Mouse (Mus musculus) lung, postnatal 36 days (tissue): Measurements from ENCODE around the gene Slc6a12.

Experiments used
- DNase-seq: peaks from one replicate; pipeline ENCODE4 v3.0.0; 2022; ENCODE audit warnings: mixed read lengths

Gene Slc6a12

DNA sequence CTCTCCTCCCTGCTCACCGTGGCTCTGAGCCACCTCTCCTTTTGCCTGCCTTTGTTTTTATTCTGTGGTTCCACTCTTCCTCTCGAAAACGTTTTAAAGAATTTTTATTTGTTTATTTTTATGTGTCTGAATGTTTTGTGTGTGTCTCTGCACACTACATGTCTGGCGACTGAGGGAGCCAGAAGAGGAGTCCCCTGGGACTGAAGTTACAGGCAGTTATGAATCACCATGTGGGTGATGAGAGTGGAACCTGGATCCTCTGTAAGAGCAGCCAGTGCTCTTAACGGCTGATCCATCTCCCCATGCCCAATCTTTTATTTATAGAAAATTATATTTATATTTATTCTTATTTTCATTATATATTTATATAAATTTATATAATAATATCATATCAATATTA lies 1.5 kb downstream of the Slc6a12 start:
- no peak for DNase-seq

GRCm38 (mm10) chr6:121346428-121346827 lies 3.6 kb downstream of the Slc6a12 start:
- no peak for DNase-seq

DNA sequence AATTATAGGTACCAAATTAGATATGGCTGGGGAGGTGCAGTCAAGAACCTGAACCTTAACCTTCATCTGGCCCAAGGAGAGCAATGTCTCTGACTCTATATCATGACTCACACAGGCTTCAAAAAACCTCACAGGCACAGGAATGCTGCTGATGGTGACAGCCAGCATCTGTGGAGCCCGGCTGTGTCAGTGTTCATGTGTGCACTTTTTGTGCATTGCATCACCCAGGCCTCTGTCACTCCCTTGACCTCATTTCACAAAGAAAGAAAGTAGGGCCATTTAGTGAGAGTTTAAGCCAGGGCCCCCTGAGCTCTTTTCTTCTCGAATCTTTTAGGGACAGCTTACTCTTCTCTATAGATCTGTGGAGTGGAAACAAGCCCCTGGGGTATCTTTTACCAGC lies 9.4 kb downstream of the Slc6a12 start:
- peak; percentile 3 for DNase-seq

- DNase-seq = no peak
These were observed 13.2 kb downstream of the Slc6a12 start for GRCm38 (mm10) chr6:121356041-121356440.

DNA sequence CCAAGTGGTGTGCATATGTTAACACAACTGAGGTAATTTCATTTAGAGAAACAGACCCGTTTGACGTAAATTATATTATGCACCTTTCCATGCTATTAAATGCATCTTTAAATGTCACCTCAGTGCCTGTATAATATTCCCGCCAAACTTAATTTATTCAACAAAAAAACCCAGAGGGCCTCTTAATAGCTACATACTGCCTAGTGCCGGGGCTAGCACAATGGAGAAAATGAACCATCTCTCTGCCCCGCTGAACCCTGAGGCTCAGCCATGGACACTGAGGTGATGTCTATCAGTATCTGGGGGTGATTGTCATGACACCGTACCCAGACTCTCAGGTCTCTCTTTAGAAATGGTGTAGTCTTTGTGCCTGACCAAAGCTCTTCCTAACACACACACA lies 14.4 kb downstream of the Slc6a12 start:
- no peak for DNase-seq

DNA sequence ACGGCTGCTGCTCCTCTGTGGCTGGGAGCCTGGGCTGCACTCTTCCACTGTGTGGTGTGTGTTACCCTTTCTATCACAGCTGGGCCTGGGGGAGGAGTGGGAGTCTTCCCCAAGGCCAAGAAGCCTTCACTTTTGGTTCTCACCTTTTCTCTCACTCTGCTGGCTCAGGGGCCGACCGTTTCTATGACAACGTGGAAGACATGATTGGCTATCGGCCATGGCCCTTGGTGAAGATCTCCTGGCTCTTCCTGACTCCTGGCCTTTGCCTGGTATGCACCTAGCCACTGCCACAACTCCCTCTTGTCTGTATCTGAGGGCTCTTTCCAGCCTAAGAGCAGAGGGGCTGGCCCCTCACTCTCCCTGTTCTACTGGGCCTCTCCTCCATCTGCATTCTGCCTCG lies 20.2 kb downstream of the Slc6a12 start:
- no peak for DNase-seq

- DNase-seq = no peak
These were observed 21.1 kb downstream of the Slc6a12 start for GRCm38 (mm10) chr6:121363956-121364355.

DNA sequence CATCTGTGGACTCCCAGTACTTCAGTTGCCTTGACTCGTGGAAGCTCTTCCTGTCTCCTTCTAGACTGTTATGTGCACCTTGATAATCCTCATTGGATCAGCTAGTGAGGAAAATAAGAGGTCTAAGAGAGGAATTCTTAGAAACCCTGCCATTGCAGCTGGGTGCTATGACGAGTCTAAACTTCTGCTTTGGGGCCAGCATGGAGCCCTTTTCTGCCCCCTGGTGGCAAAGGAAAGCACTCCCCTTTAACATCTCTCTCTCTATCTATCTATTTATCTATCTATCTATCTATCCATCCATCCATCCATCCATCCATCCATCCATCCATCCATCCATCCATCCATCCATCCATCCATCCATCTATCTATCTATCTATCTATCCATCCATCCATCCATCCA lies 23.7 kb downstream of the Slc6a12 start:
- peak; percentile 32 for DNase-seq

DNA sequence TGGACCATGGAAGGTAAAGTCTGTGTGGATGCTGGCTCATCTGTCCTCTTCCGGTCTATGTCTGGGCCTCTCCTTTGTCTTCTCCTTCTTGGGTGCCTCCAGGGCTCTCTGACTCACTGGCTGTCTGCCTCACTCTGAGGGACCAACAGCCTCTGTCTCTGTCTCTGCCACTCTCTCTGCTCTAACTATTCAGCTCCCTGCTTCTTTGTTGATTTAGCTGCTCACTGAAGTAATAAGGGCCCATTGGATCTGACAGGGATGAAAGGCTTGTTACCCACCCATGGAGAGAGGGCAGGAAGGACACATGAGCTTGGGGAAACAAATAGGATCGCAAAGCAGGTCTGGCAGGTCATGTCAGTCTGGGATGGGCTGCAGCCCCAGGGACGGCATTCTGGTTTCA lies 24.2 kb downstream of the Slc6a12 start:
- DNase-seq = no peak

GRCm38 (mm10) chr6:121371197-121371980 lies 28.5 kb downstream of the Slc6a12 start:
- no peak for DNase-seq

DNA sequence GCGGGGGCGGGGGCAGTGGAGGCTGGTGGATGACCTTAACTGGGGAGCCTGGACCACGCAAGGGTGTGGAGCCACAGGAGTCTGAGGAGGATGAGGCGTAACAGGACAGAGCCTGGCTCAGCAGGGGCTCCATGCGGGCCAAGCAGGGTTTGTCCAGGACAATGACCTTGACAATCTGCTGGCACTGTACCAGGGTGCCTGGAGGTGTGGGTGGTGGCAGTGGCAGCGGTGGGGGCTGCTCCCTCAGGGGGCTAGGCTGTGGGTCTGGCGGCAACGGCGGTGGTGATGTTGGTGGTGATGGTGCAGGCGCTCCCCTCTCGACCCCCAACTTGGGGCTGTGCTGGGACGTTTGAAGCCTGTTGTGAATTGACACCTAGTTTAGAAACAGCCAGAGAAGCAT lies 33.3 kb downstream of the Slc6a12 start:
- no peak for DNase-seq

DNA sequence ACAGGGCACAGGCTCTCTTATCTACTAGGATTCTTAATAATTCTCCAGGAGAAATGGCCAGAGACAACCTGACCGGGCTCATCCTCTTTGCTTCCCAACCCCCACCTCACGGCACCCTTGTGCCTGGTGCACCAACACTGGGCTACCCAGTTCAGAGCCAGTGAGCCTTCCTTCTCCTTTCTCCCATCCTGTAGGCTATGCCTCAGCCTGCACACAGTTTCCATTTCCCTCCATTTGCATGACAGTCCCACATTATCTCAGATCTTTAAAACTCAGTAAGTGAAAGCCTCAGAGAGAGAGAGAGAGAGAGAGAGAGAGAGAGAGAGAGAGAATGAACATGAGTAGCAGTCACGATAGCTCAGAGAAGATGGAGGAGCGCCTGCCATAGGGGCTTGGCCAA lies 35.4 kb downstream of the Slc6a12 start:
- DNase-seq = no peak

- DNase-seq = no peak
These were observed 37.7 kb downstream of the Slc6a12 start for GRCm38 (mm10) chr6:121380576-121380975.

DNA sequence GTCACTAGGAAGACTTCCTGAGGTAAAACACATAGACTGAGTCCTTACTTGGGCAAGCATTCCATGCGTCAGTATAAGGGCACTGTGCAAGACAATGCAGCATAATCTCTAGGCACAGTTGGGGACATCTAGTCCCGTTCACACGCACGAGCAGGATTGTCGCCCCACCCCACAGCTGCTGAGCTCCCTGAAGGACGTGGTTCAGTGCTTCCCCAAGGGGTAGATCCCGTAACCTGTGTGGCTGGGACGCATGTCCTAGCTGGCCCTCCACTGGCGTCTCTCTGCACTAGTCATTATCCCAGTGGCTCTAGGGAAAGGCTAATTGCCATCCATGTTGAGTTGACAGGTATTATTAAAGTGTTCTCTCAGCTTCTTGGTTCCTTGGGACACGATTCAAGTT lies 39.2 kb downstream of the Slc6a12 start:
- no peak for DNase-seq

DNA sequence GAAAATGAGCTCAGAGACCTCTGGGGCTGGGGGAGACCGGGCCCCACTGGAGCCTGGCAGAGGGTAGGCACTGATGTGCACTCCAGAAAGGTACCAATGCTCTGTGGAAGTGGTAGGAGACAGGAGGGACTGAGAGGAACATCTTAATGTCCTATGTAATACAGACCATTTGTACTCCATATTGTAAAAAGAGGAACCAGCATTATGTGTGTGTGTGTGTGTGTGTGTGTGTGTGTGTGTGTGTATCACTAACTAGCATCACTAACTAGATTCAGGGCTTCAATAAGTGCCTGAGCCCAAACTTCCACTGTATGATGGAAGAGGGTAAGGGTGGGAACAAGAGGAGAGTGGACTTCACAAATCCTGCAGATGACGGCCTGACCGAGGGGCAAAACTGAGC lies 42.5 kb downstream of the Slc6a12 start:
- DNase-seq = no peak

GRCm38 (mm10) chr6:121392610-121393252 lies 49.9 kb downstream of the Slc6a12 start:
- DNase-seq = no peak

GRCm38 (mm10) chr6:121401140-121401539 lies 58.3 kb downstream of the Slc6a12 start:
- DNase-seq = no peak

DNA sequence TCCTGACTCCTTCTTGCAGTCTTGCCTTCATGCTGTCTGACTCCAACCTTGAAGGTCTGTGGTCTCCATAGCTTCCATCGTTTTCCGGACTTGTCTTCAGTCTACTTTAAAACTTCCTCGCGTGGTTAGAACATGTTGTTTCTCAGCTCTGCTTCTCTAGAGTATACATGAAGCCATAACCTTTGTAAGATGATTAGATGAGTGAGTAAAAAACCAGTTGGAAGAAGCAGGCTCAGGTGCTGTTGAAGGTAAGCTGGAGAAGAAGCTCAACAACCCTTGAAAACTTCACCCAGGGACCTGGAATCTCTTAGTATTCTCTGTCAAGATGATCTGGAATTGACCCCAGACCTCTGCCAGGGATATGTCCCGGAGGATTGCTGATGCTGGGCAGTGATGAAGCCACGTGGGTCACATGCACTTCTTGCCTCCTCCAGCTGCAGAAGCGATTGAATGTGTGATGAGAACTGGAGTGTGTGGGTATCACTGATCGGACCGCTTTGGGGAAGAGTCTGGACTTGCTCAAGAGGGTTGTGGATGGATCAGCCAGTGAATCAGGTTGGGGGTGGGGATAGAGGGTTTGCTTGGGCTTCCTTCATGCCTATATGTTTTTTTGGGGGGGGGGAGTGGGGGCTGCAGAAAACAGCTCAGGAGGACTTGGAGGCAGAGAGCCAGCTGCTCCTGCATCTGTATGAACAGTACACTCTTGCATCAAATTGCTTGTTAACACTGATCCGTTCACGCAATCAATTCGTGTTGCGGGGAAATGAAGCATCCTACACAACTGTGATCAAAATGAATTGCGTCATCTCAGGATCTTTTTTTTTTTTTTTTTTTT lies 59.2 kb downstream of the Slc6a12 start:
- DNase-seq = no peak

- no peak for DNase-seq
These were observed 59.9 kb downstream of the Slc6a12 start for GRCm38 (mm10) chr6:121402661-121403244.

DNA sequence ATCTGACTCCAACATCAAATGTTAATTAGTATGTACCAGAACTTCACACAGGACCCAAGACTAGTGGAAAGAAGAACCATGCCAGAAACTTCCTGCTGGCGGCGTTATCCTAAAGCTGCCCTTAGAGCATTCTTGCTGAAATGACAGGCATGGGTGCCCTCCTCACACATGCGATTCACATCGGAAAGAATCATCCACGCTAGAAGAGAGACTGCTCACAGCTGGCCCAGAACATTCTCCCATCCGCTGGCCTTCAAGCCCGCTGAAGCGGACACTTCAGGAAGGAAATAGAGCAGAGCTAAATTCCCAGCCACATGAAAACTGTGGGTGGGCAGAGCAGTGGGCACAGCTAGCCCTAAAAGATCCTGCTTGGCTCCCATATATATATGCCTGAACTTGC lies 62.4 kb downstream of the Slc6a12 start:
- DNase-seq = no peak

DNA sequence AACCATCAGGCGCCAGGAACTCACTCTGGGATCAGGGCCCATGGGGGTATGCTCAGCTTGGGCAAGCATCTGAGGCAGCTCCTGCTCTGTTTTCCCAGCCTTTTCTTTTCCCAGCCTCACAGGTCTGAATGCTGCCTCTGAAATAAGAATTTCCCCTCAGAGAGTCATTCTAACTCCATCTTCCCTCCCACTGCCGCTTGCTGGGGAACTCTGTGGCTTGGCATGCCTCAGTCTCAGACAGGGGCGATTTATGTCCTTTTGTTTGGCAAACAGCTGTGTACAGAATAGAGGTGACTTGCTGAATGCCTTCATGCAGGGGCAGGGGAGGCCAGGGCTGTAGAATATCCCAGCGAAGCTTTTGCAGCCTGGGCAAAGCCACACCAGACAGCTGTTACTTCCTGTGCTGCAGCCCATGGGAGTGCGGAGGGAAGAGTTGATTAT lies 64.7 kb downstream of the Slc6a12 start:
- DNase-seq = no peak

DNA sequence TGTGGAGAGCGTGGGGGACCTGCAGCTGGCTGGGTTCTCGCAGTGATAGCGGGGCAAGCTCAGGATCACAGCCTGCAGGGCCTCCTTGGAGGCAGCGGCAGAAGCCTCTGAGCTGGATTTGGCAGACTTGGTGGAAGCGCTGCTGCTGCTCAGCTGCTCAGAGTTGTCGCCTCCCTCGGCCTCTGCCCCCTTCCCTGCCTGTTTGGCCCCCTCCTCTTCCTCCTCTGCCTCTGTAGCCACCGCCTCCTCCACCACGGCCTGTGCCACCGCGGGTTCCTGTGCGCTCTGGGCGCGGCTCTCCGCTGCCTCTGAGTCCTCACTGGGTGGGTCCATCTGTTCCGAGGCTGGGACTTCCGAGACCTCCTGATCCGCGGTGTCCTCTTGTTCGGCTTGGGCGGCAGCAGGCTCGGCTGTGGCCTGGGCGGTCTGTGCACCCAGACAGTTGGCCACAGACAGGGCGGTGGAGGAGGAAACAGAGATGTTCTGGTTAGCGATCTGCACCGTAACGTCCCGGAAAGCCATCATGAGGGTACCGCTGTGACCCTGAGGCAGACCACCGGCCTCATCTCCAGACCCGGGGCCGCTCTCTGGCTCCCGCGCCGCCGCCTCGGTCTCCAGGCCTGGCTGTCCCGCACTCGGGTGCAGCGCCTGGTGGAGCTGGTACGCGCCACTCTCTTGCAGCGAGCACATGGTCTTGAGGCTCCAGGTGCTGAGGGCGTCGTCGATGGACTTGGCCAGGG lies 69.9 kb downstream of the Slc6a12 start:
- no peak for DNase-seq
